Mouse (Mus musculus) hindbrain, embryonic 13.5 days (tissue): ENCODE data around the gene Dnm1l. TPM values are rescaled to one million over a fixed set of nuclear protein-coding genes. Genes with fewer than 3 reads are reported as not detected.

Experiments used
- ATAC-seq: fragments of 200-750 bp; cut with Nextera tagmentation; 2 replicates; pipeline ENCODE4 v1.8.0; 2017; ENCODE audit warnings: moderate TSS enrichment; ENCODE audit not compliant: low FRiP score
- H3K27ac ChIP-seq: fragments of 300-500 bp; sonication (generic); 2 replicates; pipeline ENCODE4 v1.5.1; 2015; ENCODE audit warnings: inconsistent platforms, mild to moderate bottlenecking, moderate library complexity
- H3K27me3 ChIP-seq: fragments of 300-500 bp; sonication (generic); 2 replicates; pipeline ENCODE4 v1.6.1; 2015; ENCODE audit warnings: mild to moderate bottlenecking, inconsistent platforms
- H3K36me3 ChIP-seq: fragments of 300-500 bp; sonication (generic); 2 replicates; pipeline ENCODE4 v1.6.1; 2015; ENCODE audit warnings: mild to moderate bottlenecking, inconsistent platforms
- H3K4me1 ChIP-seq: fragments of 300-500 bp; sonication (generic); replicated peaks from 2 replicates; pipeline ENCODE4 v1.6.1; 2015; ENCODE audit warnings: inconsistent platforms
- H3K4me2 ChIP-seq: fragments of 300-500 bp; sonication (generic); 2 replicates; pipeline ENCODE4 v1.6.1; 2015; ENCODE audit warnings: inconsistent platforms, mild to moderate bottlenecking, moderate library complexity
- H3K4me3 ChIP-seq: fragments of 300-500 bp; sonication (generic); 2 replicates; pipeline ENCODE4 v1.5.1; 2015; ENCODE audit warnings: mild to moderate bottlenecking, inconsistent platforms
- H3K9ac ChIP-seq: fragments of 300-500 bp; sonication (generic); 2 replicates; pipeline ENCODE4 v1.6.1; 2015; ENCODE audit warnings: mild to moderate bottlenecking, inconsistent platforms
- H3K9me3 ChIP-seq: fragments of 300-500 bp; sonication (generic); 2 replicates; pipeline ENCODE4 v1.6.1; 2016; ENCODE audit warnings: inconsistent platforms
- WGBS: fragments of 180-500 bp; shearing (Covaris S2); methylation state at CpG from one replicate; pipeline ENCODE4 v1.1.7; 2015; 5-methylcytosine and 5-hydroxymethylcytosine counted together
- polyA plus RNA-seq: library from polyadenylated mRNA; unstranded; fragments of >200 nt; fragmentation: Nextera tagmentation; extraction: Ambion mirVana; gene quantifications from 2 replicates; pipeline ENCODE4 v1.2.1, GENCODE M21; 2015

Dnm1l gene
- polyA plus RNA-seq, 1 experiment from 2014 or later, result 102 TPM

DNA sequence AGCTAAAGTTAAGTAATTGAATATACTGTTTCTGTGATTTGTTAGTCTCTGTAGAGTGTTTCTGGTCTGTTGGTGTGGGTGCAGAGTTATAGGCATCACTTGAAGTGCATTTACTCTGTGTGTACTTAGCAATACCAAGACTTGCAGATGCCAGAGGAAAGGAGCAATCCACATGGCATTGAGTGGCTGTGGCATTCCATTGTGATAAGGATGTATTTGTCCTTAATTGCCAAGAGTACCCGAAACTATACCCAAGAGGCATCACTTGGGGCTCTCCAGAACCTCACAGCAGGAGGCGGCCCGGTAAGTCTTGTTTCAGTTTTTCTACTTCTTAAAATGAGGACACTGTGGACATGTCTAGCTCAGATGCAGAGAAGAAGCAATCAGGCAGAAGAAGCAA is 96.3 kb downstream of the Dnm1l start:
- H3K27me3 ChIP-seq, result no peaks in the 10 kb centered on the region
- no peak overlapping the region for H3K4me2 ChIP-seq
- no peaks in the 10 kb centered on the region for H3K4me1 ChIP-seq
- ATAC-seq, result no peak
- H3K9me3 ChIP-seq, result no peaks in the 10 kb centered on the region
- 92% methylated on average over 3 of the region's 3 CpGs for WGBS
- H3K4me3 ChIP-seq, result no peak overlapping the region
- H3K27ac ChIP-seq, result no peak overlapping the region
- no peak overlapping the region for H3K9ac ChIP-seq
- no peaks in the 10 kb centered on the region for H3K36me3 ChIP-seq

Other genes with a start within 250 kb of the Dnm1l start
- gene Pkp2, start 145.6 kb downstream of the Dnm1l start, polyA plus RNA-seq, result 1.4 TPM in 2 replicates
- gene Yars2, start 56.0 kb downstream of the Dnm1l start, polyA plus RNA-seq, result 27.5 and 27.6 TPM in 2 replicates
- 24.5 and 25.0 TPM in 2 replicates for gene Fgd4, start 241.6 kb upstream of the Dnm1l start, polyA plus RNA-seq